Mouse (Mus musculus): ENCODE measurements around the gene Boc.

Gene Boc

GRCm38 (mm10) chr16:44555791-44556709, 2.6 kb downstream of the Boc start:
- intact Hi-C loops (cut with DNase I), result loop anchor here (2.0 to 10.0 kb wide), 3 partner anchors 71 to 139 kb away; no protein-coding TSS in a partner anchor

GRCm38 (mm10) chr16:44553861-44554260, 4.8 kb downstream of the Boc start:
- intact Hi-C loops (cut with DNase I), result loop anchor here (10.0 kb wide), 1 partner anchor 141 kb away; no protein-coding TSS in a partner anchor

GRCm38 (mm10) chr16:44552726-44553125, 6.0 kb downstream of the Boc start:
- intact Hi-C loops (cut with DNase I), result loop anchor here (10.0 kb wide), 1 partner anchor 142 kb away; no protein-coding TSS in a partner anchor

DNA sequence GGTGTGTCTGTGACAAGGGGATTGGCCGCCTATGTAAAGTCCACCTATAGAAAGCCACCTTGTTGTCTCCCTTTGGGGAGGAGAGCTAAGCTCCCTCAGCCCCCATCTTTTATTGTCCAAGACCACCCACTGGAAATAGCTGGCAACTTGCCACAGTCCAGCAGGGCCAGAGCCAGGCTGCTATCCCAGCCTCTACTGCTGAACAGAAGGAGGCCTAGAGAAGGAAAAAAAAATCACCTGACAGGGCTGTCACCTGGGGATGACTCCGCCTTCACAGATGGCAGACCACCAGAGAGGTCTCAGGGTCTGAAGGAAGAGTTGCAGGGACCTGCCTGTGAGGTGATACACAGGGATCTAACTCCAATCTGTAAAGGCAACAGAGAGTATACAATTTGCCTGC, 6.7 kb downstream of the Boc start:
- intact Hi-C loops (cut with DNase I), result loop anchor here (10.0 kb wide), 1 partner anchor 143 kb away; no protein-coding TSS in a partner anchor

- intact Hi-C loops (cut with DNase I), result loop anchor here (10.0 kb wide), 1 partner anchor 143 kb away; no protein-coding TSS in a partner anchor
Observed at GRCm38 (mm10) chr16:44551491-44551890, 7.2 kb downstream of the Boc start.

DNA sequence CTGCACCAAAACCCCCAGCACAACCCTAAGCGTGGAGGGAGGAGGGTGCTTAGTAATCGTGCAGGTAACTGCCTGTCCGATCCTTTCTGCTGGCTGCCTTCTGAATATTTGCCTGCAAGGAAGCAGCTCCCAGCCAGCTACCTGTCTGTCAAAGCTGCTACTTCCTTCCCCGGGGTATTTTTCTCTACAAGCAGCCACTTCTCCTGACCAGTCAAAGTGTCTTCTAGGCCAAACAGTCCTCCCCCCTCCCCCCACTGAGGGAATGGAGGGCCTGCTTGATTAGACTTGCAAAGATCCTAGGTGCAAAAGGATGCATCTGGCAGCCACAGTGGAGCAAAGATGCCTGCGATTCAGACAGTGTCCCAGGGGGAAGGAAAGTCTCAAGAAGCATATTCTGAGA, 7.9 kb downstream of the Boc start:
- intact Hi-C loops (cut with DNase I), result loop anchor here (10.0 kb wide), 1 partner anchor 144 kb away; no protein-coding TSS in a partner anchor

DNA sequence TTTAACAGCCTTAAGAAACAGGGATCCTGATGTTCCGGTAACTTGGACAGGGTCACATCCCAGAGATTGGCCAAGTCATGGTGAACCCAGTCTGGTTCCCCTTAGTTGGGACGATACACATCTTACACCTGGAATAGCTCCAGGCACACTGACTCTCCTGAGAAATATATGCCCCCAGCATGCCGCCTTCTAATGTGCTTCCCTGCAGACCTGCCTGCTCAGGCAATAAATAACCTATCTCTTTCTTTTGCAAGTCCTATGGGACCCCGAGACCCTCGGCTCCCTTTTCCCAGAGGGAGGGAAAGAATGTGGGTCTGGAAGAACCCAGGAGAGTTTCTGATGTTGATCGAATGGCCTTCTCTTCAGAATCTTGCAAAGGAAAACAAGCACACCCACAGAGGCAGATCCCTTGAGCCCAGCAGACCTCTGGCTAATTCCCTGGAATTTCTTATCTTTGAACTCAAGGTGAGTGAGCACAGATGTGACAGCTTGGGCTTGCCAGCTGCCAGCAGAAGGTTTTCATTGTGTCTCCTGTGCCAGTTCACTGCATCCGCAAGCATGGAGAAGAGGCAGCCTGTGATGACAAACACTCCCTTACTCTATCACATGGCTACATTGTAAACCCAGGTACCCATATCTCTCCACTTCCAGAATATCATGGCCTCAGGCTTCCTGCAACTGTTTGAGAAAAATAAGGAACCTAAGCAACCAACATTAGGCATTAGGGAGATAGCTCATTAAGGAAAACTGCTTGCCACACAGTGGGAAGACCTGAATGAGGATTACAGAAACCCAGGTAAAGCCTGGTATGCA, 8.6 kb downstream of the Boc start:
- intact Hi-C loops (cut with DNase I), result loop anchor here (10.0 kb wide), 1 partner anchor 145 kb away; no protein-coding TSS in a partner anchor

DNA sequence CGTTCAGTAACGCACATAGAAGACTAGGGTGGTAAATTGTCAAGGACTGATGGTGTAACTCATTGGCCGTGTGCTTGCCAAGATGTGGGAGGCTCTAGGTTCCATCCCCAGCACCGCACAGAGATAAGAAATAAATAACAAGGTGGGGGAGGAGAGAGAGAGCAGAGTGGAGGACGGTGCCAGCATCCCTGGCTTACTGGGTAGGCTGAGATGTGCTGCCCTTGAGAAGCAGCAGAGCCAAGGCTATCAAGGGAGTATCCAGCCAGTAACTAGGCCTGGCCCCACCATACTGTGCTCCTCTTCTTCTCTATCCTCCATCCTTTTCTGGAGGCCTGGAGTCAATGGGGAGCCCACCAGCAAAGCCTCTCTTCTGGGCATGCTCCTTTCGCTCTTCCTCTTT, 9.3 kb downstream of the Boc start:
- intact Hi-C loops (cut with DNase I), result no loop called here

DNA sequence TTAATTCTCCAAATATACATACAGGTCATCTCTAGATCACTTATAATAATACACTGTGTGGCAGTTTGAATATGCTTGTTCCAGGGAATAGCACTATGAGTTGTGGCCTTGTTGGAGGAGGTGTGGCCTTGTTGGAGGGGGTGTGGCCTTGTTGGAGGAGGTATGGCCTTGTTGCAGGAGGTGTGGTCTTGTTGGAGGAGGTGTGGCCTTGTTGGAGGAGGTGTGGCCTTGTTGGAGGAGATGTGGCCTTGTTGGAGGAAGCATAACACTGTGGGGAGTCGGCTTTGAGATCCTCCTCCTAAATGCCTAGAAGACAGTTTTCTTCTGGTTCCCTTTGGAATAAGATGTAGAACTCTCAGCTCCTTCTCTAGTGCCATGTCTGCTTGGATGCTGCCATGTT, 10.7 kb downstream of the Boc start:
- intact Hi-C loops (cut with DNase I), result no loop called here

DNA sequence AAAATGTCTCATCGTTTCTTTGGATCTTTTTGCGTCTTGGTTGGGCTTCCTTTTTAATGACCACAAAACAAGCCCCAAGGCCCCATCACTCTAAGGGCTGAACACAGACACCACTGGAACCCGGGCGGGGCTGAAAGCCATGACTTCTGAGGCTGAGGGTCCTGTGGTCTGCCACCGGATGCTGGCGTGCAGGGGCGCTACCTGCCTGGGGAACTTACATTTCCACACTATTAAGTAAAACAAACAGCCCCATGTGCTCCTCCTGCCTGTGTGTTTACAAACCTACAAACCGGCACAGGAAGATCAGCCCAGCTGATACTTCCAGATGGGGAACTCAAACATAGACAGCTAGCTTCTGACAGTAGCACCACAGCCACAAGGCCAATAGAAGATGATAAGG, 11.9 kb downstream of the Boc start:
- intact Hi-C loops (cut with DNase I), result no loop called here

DNA sequence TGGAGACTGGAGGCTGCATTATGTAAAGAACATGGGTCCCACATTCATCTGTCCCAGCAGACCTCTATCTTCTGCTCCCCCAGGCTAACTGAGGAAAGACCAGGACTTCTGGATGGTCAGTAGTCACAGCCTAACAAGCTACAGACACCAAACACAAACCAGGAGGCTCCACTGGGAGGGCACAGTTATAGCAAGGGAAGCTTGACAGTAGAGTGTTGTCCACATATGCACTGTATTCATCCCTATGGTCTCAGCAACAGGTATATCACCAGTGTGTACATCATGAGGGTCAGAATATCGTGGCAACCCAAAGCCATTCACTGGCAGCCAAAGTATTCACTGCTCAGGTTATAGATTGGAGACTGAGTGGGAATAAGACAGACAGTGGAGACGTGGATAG, 12.8 kb downstream of the Boc start:
- intact Hi-C loops (cut with DNase I), result no loop called here

- intact Hi-C loops (cut with DNase I), result no loop called here
Observed at GRCm38 (mm10) chr16:44545153-44545552, 13.5 kb downstream of the Boc start.

- intact Hi-C loops (cut with DNase I), result no loop called here
Observed at GRCm38 (mm10) chr16:44543098-44543497, 15.6 kb downstream of the Boc start.

- intact Hi-C loops (cut with DNase I), result no loop called here
Observed at GRCm38 (mm10) chr16:44542029-44542690, 16.5 kb downstream of the Boc start.

DNA sequence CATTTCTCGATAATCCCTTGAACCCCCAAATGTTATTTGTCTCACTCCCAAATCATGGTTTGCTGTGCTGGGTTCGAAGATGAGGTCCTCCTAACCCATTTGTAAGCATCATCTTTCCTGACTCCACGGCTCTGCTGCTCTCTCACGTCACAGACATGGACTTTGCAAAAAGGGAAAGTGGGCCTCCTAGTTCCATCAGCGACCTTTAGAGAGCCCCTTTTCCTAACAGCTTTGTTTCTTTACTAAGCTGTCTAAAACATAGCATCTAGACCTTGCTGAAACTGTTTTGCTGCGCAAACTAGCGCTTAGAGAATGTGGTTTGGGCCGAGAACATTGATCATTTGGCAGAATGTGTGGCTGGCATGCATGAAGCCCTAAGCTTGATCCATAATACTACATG, 19.1 kb downstream of the Boc start:
- intact Hi-C loops (cut with DNase I), result no loop called here

GRCm38 (mm10) chr16:44538401-44539395, 20.0 kb downstream of the Boc start:
- intact Hi-C loops (cut with DNase I), result no loop called here

DNA sequence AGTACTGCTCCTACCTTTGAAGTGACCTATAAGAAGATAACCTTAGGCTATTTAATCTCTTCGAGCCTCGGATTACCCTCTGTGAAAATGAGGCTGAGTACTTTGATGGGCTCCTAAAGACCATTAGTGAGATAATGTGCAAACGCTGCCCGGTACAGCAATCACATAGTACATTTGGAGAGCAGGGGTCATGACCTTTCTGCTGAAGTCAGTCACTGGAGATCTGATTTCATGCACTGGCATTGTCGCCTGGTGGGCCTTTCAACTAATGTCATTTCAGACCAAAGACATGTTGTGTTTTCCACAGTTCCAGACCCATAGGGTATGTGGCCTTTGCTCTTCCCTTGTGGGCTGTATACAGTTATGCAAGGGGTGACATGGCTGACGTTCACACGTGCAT, 24.6 kb downstream of the Boc start:
- intact Hi-C loops (cut with DNase I), result no loop called here

DNA sequence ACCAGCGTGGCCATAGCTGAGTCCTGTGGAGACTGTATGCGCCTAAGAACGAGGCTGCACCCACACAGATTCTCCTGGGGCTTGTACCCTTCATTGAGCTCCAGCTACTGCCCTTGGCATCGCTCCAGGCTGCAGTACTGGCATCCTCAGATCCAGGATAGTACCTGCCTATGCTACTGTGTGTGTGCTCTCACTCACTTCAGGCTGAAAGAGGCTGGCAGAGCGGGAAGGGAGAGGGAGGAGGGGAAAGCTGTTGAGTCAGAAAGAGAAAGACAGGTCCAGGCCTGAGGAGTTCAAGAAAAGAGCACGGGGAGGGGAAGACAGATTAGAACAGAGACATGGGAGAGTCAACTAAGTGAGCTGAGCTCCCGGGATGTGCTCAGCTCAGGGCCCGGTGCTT, 25.2 kb downstream of the Boc start:
- intact Hi-C loops (cut with DNase I), result no loop called here

DNA sequence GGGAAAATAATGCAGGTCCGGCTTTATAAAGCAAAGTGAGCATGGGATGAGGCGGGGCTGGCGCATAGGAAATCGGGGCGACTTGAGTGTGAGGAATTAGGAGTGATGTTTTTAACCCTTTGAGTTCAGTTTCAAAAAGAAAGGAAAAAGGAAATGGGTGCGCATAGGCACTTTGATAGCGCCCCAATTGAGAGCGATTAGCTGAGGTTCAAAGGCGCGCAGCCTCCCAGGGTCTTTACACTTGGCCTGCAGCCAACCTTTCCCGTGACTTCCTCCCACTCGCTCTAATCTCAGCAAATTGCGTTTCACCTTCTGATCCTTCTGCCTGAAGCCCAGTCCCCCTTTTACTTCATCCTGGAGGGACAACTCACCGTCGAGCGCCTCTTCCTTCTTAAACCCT, 25.8 kb downstream of the Boc start:
- intact Hi-C loops (cut with DNase I), result no loop called here

DNA sequence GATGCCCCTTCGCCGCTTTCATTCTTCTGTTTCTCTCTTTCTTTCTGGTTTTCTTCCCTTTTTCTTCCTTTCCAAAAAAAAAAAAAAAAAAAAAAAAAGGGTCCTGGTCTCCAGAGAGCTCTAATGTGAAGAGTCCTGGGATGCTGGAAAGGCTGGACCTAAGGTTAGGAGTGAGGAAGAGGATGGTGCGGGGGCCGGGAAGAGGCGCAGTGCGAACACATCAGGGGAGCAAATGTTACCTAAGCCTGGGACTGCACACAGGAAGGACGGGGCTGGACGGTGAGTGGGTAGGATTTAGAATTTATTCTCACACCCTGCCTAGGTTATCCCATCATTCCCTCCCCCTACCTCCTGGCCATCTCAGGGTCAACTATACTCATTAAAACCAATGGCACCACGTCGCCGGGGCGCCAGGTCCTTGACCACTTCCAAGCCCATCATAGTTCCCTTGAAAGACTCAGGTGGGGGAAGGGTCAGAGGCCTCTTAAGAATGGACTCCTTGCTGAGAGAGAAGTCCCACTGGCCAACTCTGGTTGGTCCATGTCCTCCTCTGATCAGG, 27.4 kb downstream of the Boc start:
- intact Hi-C loops (cut with DNase I), result no loop called here
